Mouse (Mus musculus) thymus, postnatal 14 days (tissue): ENCODE measurements around the gene Galnt14.
A peak's percentile ranks its signal among the peaks of the same experiment; 100 is the strongest.

ENCODE experiments used
- DNase-seq: peaks from one replicate; pipeline ENCODE4 v3.0.0; 2021

The Galnt14 gene

GRCm38 (mm10) chr17:73663237-73663636 lies 47.0 kb downstream of the Galnt14 start:
- DNase-seq = no peak

DNA sequence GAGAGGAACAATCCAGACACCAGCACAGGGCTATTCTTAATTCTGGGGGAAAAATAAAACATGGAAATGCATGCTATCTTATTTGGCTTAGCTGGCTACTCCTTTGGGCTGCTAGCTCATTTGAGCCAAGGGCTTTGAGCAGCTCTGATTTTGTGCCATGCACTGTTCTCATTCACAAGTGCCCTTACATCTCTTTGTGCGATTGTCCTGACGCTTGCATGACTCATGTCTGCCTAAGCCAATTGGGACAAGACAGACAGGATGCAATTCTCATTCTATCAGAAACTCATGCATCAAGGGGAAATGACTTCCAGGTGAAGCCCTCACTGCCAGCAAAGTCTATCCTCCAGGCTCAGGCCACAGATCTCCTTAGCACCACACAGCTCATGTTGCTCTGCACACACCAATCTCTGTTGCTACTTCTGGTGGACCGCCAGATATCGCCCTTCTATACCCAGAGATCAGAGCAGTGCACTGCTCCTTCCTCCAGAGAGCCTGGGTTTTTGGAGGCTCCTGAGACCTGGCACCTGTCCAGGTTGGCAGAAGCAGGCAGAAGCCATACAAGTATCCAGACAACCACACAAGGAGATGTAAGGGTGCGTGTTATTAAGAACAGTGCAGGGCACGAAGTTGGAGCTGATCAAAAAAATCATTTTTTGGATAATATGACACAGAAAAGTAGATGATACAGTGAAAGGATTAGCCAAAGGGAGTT lies 51.4 kb downstream of the Galnt14 start:
- DNase-seq = no peak

- DNase-seq = no peak
Observed at GRCm38 (mm10) chr17:73656373-73656772, 53.9 kb downstream of the Galnt14 start.

GRCm38 (mm10) chr17:73654261-73654660 lies 56.0 kb downstream of the Galnt14 start:
- DNase-seq = no peak

- DNase-seq = no peak
Observed at GRCm38 (mm10) chr17:73649371-73649770, 60.9 kb downstream of the Galnt14 start.

DNA sequence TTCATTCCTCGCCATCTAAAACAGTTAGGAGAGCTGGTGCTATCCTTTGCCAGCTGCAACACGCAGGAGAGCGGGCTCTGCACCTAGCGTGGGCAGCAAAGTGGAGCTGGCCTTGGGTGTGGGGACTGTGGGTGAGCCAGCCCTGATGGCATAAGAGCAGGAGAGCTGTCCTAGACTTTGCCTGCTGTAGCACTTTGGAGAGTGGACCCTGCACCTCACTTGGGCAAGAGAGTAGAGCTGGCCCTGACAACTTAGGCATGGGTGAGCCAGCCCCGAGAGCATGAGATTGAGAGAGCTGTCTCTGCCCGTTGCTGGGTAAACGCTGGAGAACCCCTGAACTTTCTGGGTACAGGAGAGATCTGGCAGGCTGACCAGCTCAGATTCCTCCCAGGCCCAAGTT lies 68.6 kb downstream of the Galnt14 start:
- DNase-seq = no peak

DNA sequence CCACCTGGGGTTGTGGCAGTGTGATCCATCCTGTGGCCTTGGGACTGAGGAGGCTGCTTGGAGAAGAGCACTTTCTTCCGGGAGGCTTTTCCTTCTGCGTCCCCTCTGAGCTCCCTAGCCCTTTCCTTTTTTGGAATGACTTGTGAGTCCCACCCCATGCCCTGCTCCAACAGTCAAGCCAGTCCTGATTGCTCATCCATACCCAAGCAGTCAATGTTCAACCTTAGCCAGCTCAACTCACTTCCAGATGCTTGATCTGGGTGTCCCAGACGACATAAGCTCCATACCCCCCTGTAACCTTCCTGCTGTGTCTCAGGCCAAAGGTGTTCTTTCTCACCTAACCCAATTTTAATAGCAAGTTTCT lies 70.2 kb downstream of the Galnt14 start:
- no peak for DNase-seq

DNA sequence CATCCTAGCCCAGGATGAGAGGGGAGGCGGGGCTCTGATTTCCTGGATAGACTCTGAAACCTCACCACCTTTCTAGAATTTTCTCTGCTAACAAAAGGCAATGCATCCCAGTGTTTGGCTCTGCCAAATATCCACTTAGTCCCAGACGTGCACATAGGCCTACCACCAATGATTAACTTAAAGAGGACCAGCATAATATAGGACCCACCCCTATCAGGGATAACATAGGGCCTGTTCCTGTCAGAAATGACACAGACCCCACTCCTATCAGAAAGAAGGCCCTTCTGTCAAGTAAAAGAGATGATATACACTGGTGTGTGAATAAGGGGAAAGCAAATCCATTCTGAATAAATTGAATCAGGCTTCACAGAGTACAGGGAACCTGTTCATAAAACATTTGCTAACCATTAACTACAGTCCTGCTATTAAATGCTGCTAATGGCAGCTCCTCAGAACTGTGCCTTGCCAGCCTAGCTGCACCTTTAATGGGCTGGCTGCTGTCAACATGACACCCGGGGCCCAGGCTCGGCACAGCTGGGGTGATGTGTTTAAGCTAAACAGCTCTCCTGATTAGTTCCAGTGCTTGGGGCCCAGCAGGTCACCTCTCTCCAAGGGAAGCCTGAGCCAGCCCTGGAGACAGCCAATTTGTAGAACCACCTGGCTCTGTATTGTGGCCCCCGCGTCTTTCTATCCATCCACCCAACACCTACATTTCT lies 70.7 kb downstream of the Galnt14 start:
- no peak for DNase-seq

DNA sequence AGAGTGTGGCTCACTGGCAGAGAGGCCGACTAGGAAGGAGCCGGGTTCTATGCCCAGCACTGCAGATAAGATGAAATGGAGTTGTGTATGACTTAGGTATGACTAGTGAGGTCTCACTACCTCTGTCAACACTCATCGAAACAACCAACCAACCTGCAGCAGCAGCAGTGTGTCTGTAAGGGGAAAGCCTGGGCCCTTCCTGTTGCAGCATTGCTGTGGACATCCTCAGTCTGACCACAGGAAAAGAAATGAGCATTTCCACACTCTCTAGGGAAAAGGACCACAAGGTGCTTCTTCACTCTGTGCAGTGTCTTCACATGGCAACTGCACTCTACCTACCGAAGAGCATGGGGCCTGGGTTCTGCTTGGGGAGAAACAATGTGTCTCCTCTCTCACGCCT lies 73.3 kb downstream of the Galnt14 start:
- no peak for DNase-seq

- DNase-seq = no peak
Observed at GRCm38 (mm10) chr17:73634896-73635295, 75.4 kb downstream of the Galnt14 start.

DNA sequence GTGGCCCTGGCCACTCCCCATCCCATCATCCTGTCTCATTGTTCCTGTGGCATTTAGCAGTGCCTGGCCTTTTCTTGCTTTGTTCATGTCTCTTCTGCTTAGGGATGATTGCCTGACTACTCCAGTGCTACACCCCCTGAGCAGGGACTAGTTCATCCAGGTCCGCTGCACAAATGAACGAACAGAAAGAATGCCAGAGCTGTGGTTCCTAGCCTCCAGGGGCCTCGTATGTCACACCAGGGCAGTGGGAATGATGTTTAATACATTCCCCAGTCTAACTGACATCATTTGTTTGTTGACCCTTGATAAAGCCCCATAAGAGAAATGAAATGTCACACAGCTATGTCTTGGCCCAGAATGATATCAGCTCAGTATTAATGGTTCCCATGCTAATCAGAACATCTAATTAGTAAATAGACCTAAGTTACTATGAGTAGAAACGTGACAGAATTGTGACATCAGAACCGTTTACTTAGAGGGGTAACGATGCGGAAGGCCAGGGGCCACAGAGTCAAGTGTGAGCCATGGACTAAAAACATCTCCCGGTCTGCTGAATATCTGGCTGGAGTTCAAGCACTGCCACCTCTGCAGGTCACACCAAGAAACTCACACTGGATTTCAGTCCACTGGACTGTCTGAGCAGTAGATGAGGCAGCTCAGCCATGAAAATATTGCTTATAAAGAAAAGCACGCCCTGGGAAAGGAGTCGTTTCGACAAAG lies 76.1 kb downstream of the Galnt14 start:
- no peak for DNase-seq

DNA sequence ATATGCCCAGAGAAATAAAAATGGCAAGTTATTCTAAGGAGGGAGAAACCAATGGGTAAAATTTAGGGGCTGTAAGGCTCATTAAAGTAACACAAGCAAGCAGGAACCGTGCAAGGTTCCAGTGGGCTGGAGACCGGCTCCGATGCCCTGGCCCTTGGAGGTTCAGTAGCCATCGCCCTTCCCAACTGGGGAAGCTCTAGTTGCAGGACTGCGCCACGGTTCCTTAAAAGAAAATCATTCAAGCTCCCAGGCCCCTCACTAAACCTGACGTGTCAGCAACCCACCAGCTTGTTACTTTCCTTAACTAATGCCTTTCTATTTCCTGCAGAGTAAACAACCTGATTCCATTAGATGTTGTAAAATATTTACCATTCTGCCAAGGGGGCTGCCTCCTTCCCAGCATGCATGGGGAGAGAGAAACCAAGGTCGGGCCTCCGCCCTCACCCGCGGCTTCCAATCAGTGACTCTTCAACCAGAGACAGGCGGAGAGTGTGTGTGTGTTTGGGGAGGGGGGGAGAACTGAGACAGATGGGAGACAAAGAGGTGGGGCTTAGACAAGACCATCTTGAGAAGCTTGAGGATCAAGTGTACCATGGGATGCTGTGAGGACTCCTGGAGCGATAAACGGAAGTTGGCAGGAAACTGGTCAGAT lies 81.9 kb downstream of the Galnt14 start:
- no peak for DNase-seq

DNA sequence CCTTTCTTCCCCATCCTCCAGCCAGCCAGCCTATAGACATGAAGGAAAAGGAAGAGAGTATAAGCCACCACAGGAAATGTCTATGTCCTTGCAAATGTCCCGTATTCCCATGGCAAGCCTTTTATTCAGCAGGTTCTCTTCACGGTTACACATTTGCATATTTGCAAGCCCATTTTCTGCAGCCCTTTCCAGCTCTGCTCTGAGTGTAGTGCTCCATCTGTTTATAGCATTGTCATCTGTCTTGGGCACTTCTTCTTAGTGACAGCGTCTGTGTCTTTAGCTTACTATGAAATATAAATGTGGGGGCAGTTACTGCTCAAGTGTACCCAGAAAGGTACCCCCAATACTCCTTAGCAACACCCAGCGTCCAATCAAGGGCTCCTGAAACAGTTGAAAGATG lies 83.3 kb downstream of the Galnt14 start:
- no peak for DNase-seq

GRCm38 (mm10) chr17:73620049-73620448 lies 90.2 kb downstream of the Galnt14 start:
- no peak for DNase-seq

GRCm38 (mm10) chr17:73602552-73603478 lies 107.4 kb downstream of the Galnt14 start:
- DNase-seq = no peak

- DNase-seq = no peak
Observed at GRCm38 (mm10) chr17:73599923-73600322, 110.3 kb downstream of the Galnt14 start.

DNA sequence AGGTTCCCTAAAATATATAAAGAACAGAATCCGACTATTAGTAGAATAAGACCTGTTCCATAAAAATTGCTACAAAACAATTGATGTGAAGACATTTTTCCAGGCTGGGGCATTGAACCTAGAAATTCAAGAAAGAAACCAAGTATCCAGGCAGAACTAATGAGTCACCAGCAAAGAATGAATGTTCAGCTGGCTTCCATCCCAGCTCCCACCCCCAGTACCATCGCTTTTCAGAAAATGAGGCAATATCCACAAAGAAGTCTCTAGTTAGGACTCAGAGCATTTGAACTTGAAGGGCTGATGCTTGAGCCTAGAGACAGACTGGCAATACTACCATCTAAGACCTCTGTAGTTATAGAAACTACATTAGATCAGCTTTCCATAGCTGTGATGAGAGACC lies 118.2 kb downstream of the Galnt14 start:
- no peak for DNase-seq

DNA sequence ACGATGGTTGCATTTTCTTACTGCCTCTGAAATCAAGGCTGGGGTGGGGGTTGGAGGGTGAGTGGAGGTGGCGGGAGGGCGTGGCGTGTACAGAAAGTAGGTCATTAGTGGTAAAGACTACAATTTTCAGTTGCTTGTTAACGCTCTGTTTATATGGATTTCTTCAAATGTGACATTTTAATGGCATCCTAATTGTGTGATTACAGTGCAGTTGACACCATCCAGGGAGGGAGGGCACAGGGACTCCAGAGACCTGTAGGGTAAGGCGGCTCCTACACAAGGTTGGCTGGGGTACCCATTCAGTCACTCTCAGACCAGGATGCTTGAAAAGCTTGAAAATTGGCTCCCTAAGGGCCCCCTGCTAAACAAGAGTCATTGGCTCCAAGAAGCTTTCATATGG lies 122.7 kb downstream of the Galnt14 start:
- DNase-seq = no peak

DNA sequence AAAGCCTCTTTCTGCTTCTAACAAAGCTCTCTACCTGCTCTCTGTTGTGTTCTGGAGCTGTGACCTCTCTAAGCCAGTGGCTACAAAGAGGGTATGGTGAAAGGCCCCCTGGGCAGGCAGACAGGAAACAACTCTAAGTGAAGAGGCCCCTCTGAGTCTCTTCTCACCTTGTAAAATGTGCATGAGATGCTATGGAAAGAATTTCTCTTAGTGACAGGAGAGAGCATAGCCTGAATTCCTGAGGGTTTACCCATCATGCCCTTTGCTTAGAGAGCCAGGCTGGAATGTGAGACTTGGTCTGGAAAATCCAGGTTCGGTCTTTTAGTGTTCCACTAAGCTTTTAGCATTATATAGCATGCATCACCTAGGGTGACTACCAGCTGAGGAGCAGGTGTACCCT lies 136.1 kb downstream of the Galnt14 start:
- DNase-seq = no peak

DNA sequence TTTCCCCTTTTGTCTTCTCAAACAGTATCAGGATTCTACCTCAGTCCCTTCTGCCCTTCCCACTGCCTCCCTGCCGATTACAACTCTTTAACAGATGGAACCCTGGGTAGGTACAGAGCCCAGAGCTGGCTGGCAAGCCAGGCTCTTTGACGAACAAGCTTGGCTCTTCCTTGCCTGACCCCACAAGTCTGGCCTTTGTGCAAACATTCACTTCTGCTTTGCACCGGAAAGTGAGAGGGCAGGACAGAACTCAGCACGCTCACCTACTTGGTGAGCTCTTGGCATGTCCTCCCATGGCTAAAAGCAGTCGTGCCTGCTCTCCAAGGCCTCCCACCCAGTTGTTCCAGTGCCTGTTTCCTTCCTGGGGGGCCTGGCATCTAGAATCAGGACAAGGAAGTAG lies 137.4 kb downstream of the Galnt14 start:
- DNase-seq = no peak

GRCm38 (mm10) chr17:73572440-73572839 lies 137.8 kb downstream of the Galnt14 start:
- DNase-seq = peak; percentile 74

DNA sequence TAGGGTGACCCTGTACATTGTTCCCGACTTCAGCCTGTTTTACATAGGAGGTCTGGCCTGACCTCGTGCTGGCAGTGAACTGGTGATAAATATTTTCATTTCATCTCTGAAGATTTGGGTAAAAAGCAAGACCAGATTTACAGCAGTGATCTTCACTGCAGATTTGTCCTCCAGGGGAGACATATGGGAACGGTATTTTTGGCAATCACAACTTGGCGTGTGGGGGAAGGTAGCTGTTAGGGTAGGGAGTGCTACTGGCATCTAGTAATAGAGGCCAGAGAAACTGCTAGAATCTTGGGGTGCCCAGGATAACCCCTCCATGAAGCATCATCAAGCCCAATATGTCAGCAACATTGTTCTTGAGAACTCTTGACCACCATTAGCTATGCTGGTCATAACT lies 138.3 kb downstream of the Galnt14 start:
- no peak for DNase-seq
